Mouse (Mus musculus): Measurements from ENCODE around the gene Hist3h2a.

The Hist3h2a gene

DNA sequence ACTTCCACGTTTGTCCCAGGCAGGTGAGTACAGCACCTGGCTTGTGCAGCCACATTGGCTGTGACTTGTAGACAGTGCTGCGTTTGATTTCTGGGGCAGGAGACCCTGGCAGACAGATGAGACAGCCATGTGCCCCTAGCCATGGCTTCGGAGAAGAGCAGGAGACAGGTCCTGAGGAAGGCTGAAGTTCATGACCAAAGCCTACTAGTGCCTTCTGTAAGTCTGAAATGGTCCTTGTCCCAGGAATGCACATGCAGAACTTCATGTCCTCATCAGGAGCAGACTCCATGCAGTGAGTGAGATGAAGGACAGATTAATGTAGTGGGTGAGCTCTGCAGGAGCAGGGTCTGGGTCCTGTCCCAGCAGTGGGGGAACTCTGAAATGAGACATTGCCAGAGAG lies 37.4 kb downstream of the Hist3h2a start:
- no peak for DNase-seq (ENCODE audit: low spot score in 2 of 2)

DNA sequence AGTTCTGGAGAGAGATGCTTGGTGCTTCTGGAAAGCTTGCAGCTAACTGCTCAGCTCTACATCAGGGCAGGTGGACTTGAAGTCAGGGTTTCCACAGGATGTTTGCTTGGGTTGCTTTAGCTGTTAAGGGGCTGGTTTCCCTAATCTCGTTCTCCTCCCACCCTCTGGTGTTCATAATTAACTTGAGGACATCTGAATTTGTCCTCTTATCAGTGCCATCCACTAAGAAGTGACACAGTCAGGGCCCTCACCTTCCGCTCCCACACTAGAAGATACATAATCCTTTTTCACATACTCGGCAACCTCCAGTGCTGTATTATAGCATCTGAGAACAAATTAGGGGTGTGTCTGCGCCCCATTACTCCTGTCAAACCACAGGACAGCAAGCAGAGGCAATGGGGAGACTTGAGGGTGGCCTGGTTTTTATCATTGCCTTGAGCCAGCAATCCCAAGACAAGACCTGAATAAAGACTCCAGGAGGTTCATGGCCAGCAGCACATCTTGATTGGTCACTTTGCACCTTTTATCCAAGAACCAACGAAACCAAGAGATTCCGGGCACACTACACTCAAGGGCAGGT lies 38.7 kb downstream of the Hist3h2a start:
- DNase-seq (ENCODE audit: low spot score in 2 of 2) = no peak

DNA sequence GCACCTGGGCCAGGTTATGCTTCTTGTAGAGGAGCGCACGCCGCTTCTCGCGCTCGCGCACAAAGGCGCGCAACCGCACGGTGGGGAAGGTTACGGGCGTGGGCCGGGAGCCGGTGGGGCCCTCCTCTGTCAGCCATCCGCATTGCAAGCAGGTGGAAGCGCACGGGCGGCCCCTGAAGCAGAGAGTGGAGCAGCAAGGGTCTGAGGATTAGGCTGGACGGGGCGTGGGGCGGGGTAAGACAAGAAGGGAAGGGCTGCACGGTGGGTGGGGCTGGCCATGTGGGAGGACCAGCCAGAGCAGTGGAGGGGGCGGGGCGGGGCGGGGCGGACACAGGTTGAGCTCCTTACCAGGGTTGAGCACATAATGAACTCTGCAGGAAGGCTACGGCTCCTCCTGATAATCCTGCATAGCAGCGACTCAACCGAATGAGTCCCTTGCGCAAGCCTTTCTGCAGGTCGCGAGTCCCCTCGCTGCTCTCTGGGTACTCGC lies 39.9 kb downstream of the Hist3h2a start:
- DNase-seq (ENCODE audit: low spot score in 2 of 2) = no peak

DNA sequence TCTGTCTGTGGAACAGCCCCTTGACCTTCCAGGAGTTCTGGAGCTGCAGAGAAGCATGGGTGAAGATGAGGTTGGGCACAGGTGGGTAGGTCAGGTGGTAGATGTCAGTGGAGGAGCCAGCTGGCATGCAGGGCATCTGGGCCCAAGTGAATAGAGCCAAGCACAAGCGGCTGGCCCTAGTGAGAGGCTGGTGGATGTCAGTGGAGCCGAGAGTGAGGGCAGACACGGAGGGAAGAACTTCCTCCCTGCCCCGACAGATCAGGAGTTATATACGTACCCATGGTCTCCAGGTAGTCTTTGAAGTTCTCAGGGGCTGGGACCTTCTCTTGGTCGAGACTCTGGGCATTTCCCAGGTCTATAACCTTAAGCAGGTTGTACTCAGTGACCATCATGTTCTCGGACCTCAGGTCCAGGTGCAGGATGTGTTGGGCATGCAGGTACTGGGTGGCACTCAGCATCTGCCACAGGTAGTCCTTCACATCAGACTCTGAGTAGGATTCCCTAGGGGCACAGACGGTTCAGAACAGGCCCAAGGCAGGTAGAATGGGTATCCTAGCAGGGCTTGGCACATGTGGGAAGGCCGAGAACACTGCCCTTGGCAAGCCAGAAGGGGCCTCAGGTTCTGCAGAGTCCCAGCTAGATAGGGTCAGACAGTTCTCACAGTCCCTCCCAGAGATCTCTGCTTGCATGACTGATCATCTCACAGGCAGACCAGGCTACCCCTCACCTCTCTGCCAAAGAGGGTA lies 40.7 kb downstream of the Hist3h2a start:
- no peak for DNase-seq (ENCODE audit: low spot score in 2 of 2)

DNA sequence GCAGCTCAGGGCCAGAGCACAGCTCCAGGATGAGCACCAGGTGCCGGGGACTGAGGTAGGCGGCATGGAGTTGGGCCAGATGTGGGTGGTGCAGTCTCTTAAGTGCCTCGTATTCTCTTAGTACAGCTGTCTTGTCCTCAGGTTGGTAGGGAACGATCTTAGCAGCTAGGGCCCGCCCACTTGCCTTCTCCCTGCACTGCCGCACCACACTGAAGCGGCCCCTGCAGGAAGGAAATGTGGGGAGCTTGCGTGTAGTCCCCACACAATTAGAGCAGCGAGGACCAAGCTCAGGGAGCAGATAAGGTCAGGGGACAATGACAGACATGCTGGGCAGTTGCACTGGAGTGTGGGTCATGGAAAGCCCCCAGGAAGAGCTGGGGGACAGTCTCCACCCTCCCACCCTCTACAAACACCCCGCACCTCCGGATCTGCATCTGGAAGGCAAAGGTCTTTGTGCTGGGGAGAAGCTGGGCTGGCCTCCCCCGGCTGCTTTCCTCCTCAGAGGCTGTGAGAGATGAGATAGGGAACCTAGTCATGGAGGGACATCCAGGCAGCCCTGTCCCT lies 41.4 kb downstream of the Hist3h2a start:
- DNase-seq (ENCODE audit: low spot score in 2 of 2) = no peak

DNA sequence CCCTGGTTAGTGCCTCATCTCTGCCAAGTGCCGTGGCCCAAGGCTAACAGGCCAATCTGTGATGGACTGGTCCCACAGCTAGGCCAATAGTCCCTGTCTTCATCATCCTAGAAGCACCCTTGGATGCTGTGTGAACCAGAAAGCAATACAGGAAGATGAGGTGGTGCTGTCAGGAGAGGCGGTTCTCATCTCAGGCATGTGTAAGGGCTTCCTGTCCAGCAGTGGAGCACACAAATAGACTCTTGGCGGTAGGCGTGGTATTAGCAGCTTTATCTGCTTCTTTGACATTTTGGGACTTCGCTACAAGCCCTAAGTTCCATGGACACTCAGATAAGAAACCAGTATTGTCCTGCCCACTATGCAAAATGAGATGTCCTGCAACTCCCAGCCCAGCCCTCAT lies 43.1 kb downstream of the Hist3h2a start:
- no peak for DNase-seq (ENCODE audit: low spot score in 2 of 2)

DNA sequence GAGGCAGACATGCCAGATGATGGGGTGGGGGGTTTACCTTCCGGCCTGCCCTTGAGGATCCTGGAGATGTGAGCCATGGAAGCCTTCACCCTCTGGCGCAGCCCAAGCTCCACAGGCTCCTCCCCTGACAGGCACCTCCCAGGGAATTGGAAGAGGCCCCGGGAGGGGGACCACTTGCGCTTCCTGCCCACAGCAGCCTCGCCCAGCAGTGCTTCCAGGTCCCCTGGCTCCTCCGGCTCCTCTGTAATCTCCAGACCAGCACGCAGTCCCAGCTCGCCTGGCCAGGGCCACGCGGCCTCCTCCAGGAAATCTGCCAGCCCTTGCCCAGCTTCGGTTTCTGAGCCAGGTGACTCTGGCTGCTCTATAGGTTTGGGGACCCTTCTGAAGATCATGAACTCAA lies 44.7 kb downstream of the Hist3h2a start:
- DNase-seq (ENCODE audit: low spot score in 2 of 2) = no peak

DNA sequence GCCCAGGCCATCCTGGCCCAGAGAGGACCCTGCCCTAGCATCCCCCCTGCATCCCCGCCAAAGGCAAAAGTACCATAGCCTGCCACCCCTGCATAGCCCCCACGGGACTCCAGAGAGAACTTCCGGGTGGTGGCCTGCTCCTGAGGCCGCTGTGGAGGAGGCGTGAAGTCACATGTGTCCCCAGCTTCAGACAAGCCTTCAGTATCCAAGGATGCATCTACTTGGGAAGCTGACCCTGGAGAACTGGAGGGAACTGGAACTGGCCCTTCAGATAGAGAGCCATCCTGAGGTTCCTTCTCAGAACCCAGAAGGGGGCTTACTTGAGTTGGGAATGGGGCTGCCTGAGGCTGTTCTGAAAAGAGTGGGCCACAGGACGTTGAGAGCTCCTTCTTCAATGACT lies 45.3 kb downstream of the Hist3h2a start:
- no peak for DNase-seq (ENCODE audit: low spot score in 2 of 2)

DNA sequence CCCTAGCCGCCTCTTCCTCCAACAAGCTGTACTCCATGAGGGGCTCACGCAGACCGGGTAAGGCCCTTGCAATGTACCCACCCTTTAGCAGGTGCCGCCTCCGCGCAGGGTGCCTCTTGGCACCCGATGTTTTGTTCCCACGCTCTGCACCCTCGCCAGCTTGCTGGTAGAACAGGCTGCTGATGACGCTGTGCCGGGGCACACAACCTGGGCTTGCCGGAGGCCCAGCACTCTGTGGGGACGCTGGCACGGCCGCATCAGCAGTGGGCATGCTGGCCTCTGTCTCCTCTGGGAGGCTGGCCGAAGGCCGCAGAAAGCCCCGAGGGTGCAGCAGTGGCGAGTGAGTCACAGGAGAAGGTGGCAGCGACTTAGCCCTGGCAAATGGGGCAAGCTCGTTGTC lies 46.1 kb downstream of the Hist3h2a start:
- DNase-seq (ENCODE audit: low spot score in 2 of 2) = no peak

DNA sequence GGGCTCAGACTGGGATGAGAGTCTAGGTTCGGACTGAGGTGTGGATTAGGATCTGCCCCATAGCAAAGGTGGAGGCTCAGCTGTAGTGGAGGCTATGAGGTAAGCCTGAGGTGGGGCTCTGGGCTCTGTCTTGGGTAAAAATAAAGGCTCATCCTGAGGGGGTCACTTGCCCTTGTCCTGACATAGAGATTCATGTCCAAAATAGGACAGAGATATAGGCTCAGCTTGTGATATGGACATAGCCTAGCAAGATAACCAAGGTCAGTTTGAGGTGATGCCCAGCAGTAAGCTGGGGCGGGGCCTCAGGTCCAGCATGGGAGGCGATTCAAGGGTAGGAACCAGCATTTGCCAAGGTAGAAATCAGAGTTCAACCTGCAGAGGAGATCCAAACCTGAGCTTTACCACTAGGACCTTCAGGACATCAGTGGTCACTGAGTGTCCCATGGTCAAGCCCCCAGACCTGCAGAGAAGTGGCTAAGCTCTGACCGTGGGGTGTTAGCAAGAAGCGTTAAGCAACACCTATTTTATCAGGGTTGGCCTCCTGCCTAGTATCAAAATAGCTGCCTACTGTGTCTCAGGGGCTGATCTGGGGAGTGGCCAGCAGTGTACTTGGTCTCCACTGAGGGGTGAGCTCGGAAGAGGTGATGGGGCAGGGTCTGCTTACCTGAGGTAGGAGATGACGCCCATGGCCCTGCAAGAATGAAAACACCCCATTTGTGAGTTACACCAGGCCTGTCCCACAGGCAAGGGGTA lies 48.0 kb downstream of the Hist3h2a start:
- DNase-seq (ENCODE audit: low spot score in 2 of 2) = no peak
